Mouse (Mus musculus) lung, postnatal 0 days (tissue): ENCODE results near the gene Folr2.

Experiments used
- CTCF ChIP-seq: IDR thresholded peaks from 2 replicates; pipeline ENCODE4 v1.5.1; 2016; ENCODE audit warnings: antibody characterized with exemption, mild to moderate bottlenecking
- EP300 ChIP-seq: IDR thresholded peaks from 2 replicates; pipeline ENCODE4 v1.6.1; 2016; ENCODE audit warnings: antibody characterized with exemption, mild to moderate bottlenecking, control low read depth

DNA sequence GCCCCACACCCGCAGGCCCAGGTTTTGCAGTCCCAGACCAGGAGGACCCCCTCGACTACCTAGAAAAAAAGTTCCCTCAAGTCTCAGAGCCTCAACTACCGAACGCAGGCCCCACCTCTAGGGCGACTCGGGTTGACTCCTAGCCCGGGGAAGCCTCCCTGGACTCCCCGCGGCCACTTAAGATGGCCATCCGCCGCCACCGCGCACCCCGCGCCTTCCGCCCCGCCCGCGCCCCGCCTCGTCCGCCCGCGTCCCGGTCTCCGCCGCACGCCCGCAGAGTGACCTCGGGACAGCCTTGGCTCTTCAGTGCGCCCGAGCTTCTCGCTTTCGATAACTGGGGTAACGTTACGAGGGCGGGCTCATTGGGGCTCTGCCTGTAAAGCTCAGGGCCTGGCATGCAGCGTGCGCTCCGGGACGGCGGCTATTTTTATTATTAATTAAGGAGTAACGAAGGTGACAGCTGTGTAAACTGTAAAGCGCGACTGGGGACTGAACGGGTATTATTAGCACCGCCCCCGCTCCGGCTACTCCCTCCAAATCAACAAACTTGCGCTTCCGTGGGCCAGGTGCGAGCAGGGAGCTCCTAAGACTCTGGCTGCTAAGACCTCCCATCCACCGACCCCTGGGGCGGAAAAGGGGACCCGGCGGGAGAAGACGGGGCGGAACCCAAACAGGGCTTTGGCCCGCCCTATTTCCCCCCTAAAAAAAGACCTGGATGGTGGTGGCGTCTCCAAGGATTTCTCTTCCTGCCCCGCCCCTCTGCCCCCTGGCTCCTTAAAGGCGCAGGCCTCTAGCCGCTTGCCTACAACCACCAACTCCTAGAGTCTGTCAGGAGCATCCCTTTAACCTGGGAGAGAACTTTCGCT is 19.2 kb downstream of the Folr2 start, which contains the start of gene Inppl1:
- TF ChIP-seq CTCF (peak; percentile 56), EP300 (peak; percentile 60)
